Mouse (Mus musculus): ENCODE measurements around the gene Astn1.

GRCm38 (mm10) chr1:158633441-158633840 is 271.4 kb downstream of the Astn1 start:
- TF ChIP-seq CTCF (IDR thresholded peaks at IDR 0.05; ENCODE audit: extremely low read depth, insufficient read depth, insufficient read length, insufficient replicate concordance): no peak
- TF ChIP-seq POLR2A (IDR thresholded peaks at IDR 0.05; ENCODE audit: low read depth, low read length): no peak

All from spleen, adult 2 months (tissue).